Mouse (Mus musculus): ENCODE data around the gene Icam1.

- TF ChIP-seq CTCF (IDR thresholded peaks at IDR 0.05; ENCODE audit: low read depth) (no peak), EP300 (IDR thresholded peaks at IDR 0.05; ENCODE audit: low read depth) (no peak)
Observed at GRCm38 (mm10) chr9:20986952-20987686, 28.7 kb upstream of the Icam1 start.

All from heart, postnatal 0 days (tissue).